Mouse (Mus musculus): ENCODE measurements at regions not wholly inside any gene's neighbourhood (a gene's known extent, or its start where the extent isn't known, plus 50 kb on each side); places are given as distances from the start of the nearest gene placed in this dataset.

DNA sequence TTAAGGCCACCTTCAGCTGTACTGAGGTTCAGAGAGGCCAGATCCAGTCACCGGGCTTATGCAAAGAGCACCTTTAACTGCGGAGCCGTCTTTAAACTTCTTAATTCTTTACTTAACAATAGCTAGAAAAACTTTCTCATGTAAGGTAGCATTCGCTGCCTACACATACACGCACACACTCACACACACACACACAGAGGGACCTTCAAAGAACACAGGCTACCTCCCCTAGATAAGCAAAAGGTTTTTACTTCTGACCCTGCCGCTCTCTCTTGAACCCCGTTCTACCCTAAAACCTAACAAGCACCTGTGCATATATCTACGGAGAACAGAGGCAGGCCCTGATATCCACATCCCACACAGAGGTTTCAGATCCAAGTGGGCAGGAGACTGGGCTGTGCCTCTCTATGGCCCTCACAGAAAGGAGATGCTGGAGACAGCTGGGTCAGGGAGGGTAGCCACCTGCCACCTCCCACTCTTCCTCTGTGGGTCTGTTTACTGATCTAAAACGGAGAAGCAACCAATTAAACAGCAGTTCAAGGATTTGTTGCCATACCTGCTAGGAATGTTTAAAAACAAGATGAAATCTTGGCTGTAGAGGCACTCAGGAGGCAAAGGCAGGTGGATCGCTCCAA, 81.2 kb downstream of the Tomm20 start:
- TF ChIP-seq CTCF (IDR thresholded peaks at IDR 0.05; ENCODE audit: low read depth, low read length) = no peak
- no peak for TF ChIP-seq POLR2A (IDR thresholded peaks at IDR 0.05; ENCODE audit: insufficient read depth, low read length)
- no peak for TF ChIP-seq EP300 (IDR thresholded peaks at IDR 0.05; ENCODE audit: insufficient read depth, low read depth, low read length)
